ENCODE assay signal across 9 mouse cellular contexts in genomic region chr8:70220236-70220840, GRCm38 (mm10). TPM values are rescaled to one million over a fixed set of nuclear protein-coding genes. Genes with fewer than 3 reads are reported as not detected.
A peak's percentile ranks its signal among the peaks of the same experiment; 100 is the strongest.
DNase-seq lines count a peak whose midpoint lies in the region; TF ChIP-seq lines count a peak whose summit lies in the region.
"Had no signal": no experiment of that assay in that cellular context is flagged by ENCODE, and none has a peak within 500 bp of the region (broad histone marks: within the 10 kb centered on the region; RNA-seq: fewer than 3 reads in every experiment).

No protein-coding gene starts in this region.

- no peak for TF ChIP-seq CTCF in liver, adult 2 months (IDR thresholded peaks at IDR 0.05; ENCODE audit: low read depth, low read length)

- H3K27ac ChIP-seq in liver, adult 2 months (replicated peaks; ENCODE audit: insufficient read depth, low read depth, low read length): peak overlapping the region; percentile 70
- H3K27ac ChIP-seq: macrophage had no signal

- no peaks in the 10 kb centered on the region for H3K27me3 ChIP-seq in liver, adult 2 months (ENCODE audit: control insufficient read depth, insufficient read depth, low read length)

- H3K9ac ChIP-seq in liver, adult 2 months (ENCODE audit: low read depth, low read length): no peak overlapping the region

- peak; percentile 64 to 82 for DNase-seq in adrenal gland, adult (ENCODE audit: inconsistent age in 2 of 2, low spot score in 1 of 2)
- no peak for DNase-seq in adrenal gland, adult 18-20 months (ENCODE audit: low spot score in 2 of 2)
- DNase-seq in liver, adult 2 months (ENCODE audit: extremely low read depth, low read depth, low spot score): peak; percentile 73
- no peak for DNase-seq in liver
- peak; percentile 81 to 85 for DNase-seq in kidney, adult 8-10 months
- DNase-seq in testis, postnatal 14 days (ENCODE audit: low spot score): peak; percentile 56
- no peak for DNase-seq in layer of hippocampus, postnatal 25 days (ENCODE audit: extremely low spot score in 1 of 2, low spot score in 1 of 2)
- DNase-seq in lung, postnatal 36 days: no peak

- no peak for TF ChIP-seq POLR2A in liver, adult 2 months (IDR thresholded peaks at IDR 0.05; ENCODE audit: extremely low read depth, insufficient read depth, low read length)

- no peak overlapping the region for H3K4me3 ChIP-seq in liver, adult 2 months (ENCODE audit: insufficient read depth, low read depth, low read length)

- no peaks in the 10 kb centered on the region for H3K36me3 ChIP-seq in liver, adult 2 months (ENCODE audit: control insufficient read depth, insufficient read depth, low read length)

- H3K79me2 ChIP-seq in liver, adult 2 months (ENCODE audit: control insufficient read depth, insufficient read depth, low read length): no peaks in the 10 kb centered on the region

- H3K4me1 ChIP-seq in liver, adult 2 months (ENCODE audit: control insufficient read depth, insufficient read depth, low read length): peaks cover 36% of the 10 kb centered on the region

- WGBS in liver, adult 2 months: 18% methylated on average over 8 of the region's 8 CpGs

RNA-seq across cellular contexts. Expression of gene Slc25a42, which starts 8.2 kb away (rescaled TPM):
- total RNA-seq in adrenal gland, adult 18-20 months (2021): 10 to 100 TPM; 34.0 to 41.4 TPM
- 31.4 and 48.5 TPM in 2 replicates for total RNA-seq in liver, adult 2 months (2014; rRNA removed)
- polyA plus RNA-seq in liver, adult 2 months (2012; rRNA removed): 96.9 and 117 TPM in 2 replicates
- 10 to 100 TPM; 34.9 to 42.0 TPM for total RNA-seq in layer of hippocampus, postnatal 25 days (2021)

RNA-seq across cellular contexts. Expression of gene Sugp2, which starts 13.7 kb away (rescaled TPM):
- 10 to 100 TPM; 31.4 to 33.7 TPM for total RNA-seq in adrenal gland, adult 18-20 months (2021)
- total RNA-seq in liver, adult 2 months (2014; rRNA removed): 5.3 and 7.0 TPM in 2 replicates
- polyA plus RNA-seq in liver, adult 2 months (2012; rRNA removed): 9.7 and 12.4 TPM in 2 replicates
- 100 to 1,000 TPM; 107 to 133 TPM for total RNA-seq in layer of hippocampus, postnatal 25 days (2021)

RNA-seq across cellular contexts. Expression of gene Armc6, which starts 13.9 kb away (rescaled TPM):
- total RNA-seq in adrenal gland, adult 18-20 months (2021): 10 to 100 TPM; 10.9 to 13.6 TPM
- 4.4 and 6.2 TPM in 2 replicates for total RNA-seq in liver, adult 2 months (2014; rRNA removed)
- polyA plus RNA-seq in liver, adult 2 months (2012; rRNA removed): 9.6 and 11.6 TPM in 2 replicates
- 10 to 100 TPM; 43.4 to 49.4 TPM for total RNA-seq in layer of hippocampus, postnatal 25 days (2021)

RNA-seq across cellular contexts. Expression of gene Tmem161a, which starts 48.2 kb away (rescaled TPM):
- 10 to 100 TPM; 68.0 to 84.2 TPM for total RNA-seq in adrenal gland, adult 18-20 months (2021)
- 18.3 and 20.4 TPM in 2 replicates for total RNA-seq in liver, adult 2 months (2014; rRNA removed)
- polyA plus RNA-seq in liver, adult 2 months (2012; rRNA removed): 40.4 and 60.4 TPM in 2 replicates
- total RNA-seq in layer of hippocampus, postnatal 25 days (2021): 10 to 100 TPM; 48.7 to 59.9 TPM

Comparison
In these comparisons a context has a peak if more than half of its experiments do, and no peak if none do; other contexts are left out.
1. DNase-seq: peak in adrenal gland, adult (2 of 2), liver, adult 2 months (single experiment), kidney, adult 8-10 months (2 of 2) and testis, postnatal 14 days (single experiment); none in adrenal gland, adult 18-20 months (0 of 2), liver (single experiment), layer of hippocampus, postnatal 25 days (0 of 2) and lung, postnatal 36 days (single experiment).